Mouse (Mus musculus) hindbrain, postnatal 0 days (tissue): ENCODE results near the gene Hist1h2ak. TPM values are rescaled to one million over a fixed set of nuclear protein-coding genes. Genes with fewer than 3 reads are reported as not detected.
A peak's percentile ranks its signal among the peaks of the same experiment; 100 is the strongest.
"Not testable (repeated sequence)": the region's sequence is repeated elsewhere in the genome, so short reads cannot be mapped to it uniquely, and the experiment has no call there.

Experiments
- ATAC-seq: fragments of 200-750 bp; cut with Nextera tagmentation; 2 replicates; pipeline ENCODE4 v1.8.0; 2017; ENCODE audit warnings: mild to moderate bottlenecking, moderate TSS enrichment, moderate library complexity
- DNase-seq: peaks from one replicate; pipeline ENCODE4 v3.0.0-alpha.2; 2015; ENCODE audit warnings: low spot score
- H3K27ac ChIP-seq: fragments of 300-500 bp; sonication (generic); 2 replicates; pipeline ENCODE4 v1.5.1; 2014; ENCODE audit warnings: mild to moderate bottlenecking
- H3K27me3 ChIP-seq: fragments of 300-500 bp; sonication (generic); 2 replicates; pipeline ENCODE4 v1.6.1; 2014; ENCODE audit warnings: low read length, mixed read lengths; ENCODE audit not compliant: insufficient read depth
- H3K36me3 ChIP-seq: fragments of 300-500 bp; sonication (generic); 2 replicates; pipeline ENCODE4 v1.6.1; 2014; ENCODE audit warnings: low read length, mixed read lengths; ENCODE audit not compliant: insufficient read depth
- H3K4me1 ChIP-seq: fragments of 300-500 bp; sonication (generic); 2 replicates; pipeline ENCODE4 v1.6.1; 2014; ENCODE audit warnings: antibody characterized with exemption, low read length, mixed read lengths; ENCODE audit not compliant: insufficient read depth
- H3K4me2 ChIP-seq: fragments of 300-500 bp; sonication (generic); 2 replicates; pipeline ENCODE4 v1.6.1; 2014; ENCODE audit warnings: low read depth, mild to moderate bottlenecking, low read length, moderate library complexity, mixed read lengths
- H3K4me3 ChIP-seq: fragments of 300-500 bp; sonication (generic); 2 replicates; pipeline ENCODE4 v1.5.1; 2014; ENCODE audit warnings: low read length
- H3K9ac ChIP-seq: fragments of 300-500 bp; sonication (generic); replicated peaks from 2 replicates; pipeline ENCODE4 v1.6.1; 2014; ENCODE audit warnings: mild to moderate bottlenecking, low read length, moderate library complexity, mixed read lengths
- H3K9me3 ChIP-seq: fragments of 300-500 bp; sonication (generic); 2 replicates; pipeline ENCODE4 v1.6.1; 2016; ENCODE audit warnings: low read length, mixed read lengths
- CTCF ChIP-seq: IDR thresholded peaks from 2 replicates; pipeline ENCODE4 v1.5.1; 2016; ENCODE audit warnings: antibody characterized with exemption, control low read depth, low read depth
- WGBS: fragments of 180-500 bp; shearing (Covaris S2); extraction: QIAGEN DNeasy Blood & Tissue Kit; methylation state at CpG from one replicate; pipeline ENCODE4 v1.1.7; 2014; 5-methylcytosine and 5-hydroxymethylcytosine counted together
- polyA plus RNA-seq: library from polyadenylated mRNA; unstranded; fragments of >200 nt; fragmentation: Nextera tagmentation; extraction: Ambion mirVana; gene quantifications from 2 replicates; pipeline ENCODE4 v1.2.1, GENCODE M21; 2015
- total RNA-seq: library from RNA; depleted of rRNA; stranded (reverse); fragments of >200 nt; gene quantifications from 2 replicates; pipeline ENCODE4 v1.2.3, GENCODE M21; 2014

Gene Hist1h2ak
- total and polyA plus RNA-seq, 2 experiments from 2014 or later, result 9.9 to 429 TPM

- not testable (repeated sequence) for H3K27me3 ChIP-seq, H3K9me3 ChIP-seq, H3K4me1 ChIP-seq, H3K36me3 ChIP-seq
- H3K4me3 ChIP-seq, result peak within 1 kb of the TSS; percentile 38
- peak within 1 kb of the TSS; percentile 79 for H3K27ac ChIP-seq
- ATAC-seq (peak; percentile 95), DNase-seq (peak; percentile 97)
- H3K9ac ChIP-seq, result peak within 1 kb of the TSS; percentile 44
- under 1% methylated on average over 27 of the region's 50 CpGs for WGBS
- peak within 1 kb of the TSS; percentile 72 for H3K4me2 ChIP-seq
Measured at GRCm38 (mm10) chr13:21715864-21716539, 37.6 kb downstream of the Hist1h2ak start, which contains the start of the genes Hist1h2bl and Hist1h2ai. Gene Hist1h2bl, minus strand, starts transcription at chr13:21716143. Gene Hist1h2ai, plus strand, starts transcription at chr13:21716422.

- no peak for ATAC-seq
- H3K9me3 ChIP-seq, result no peaks in the 10 kb centered on the region
- peak overlapping the region; percentile 37; the same call in 1 of the 2 replicates for H3K9ac ChIP-seq
- H3K4me2 ChIP-seq, result peak overlapping the region; percentile 72
- H3K4me1 ChIP-seq, result peaks cover 7% of the 10 kb centered on the region; the same call in 1 of the 2 replicates
- under 1% methylated on average over 20 of the region's 22 CpGs for WGBS
- no peaks in the 10 kb centered on the region for H3K27me3 ChIP-seq
- H3K27ac ChIP-seq, result peak overlapping the region; percentile 79
- DNase-seq, result peak; percentile 19
- H3K36me3 ChIP-seq, result no peaks in the 10 kb centered on the region
- H3K4me3 ChIP-seq, result peak overlapping the region; percentile 38
- no peak for TF ChIP-seq CTCF
Measured at GRCm38 (mm10) chr13:21715131-21715863, 38.3 kb downstream of the Hist1h2ak start.

- Histone ChIP-seq H3K27ac (no peak overlapping the region), H3K4me2 (peak overlapping the region; percentile 72), H3K9ac (peak overlapping the region; percentile 37; the same call in 1 of the 2 replicates), H3K4me3 (peak overlapping the region; percentile 38), H3K9me3 (no peaks in the 10 kb centered on the region), H3K27me3 (no peaks in the 10 kb centered on the region), H3K36me3 (no peaks in the 10 kb centered on the region), H3K4me1 (peaks cover 7% of the 10 kb centered on the region; the same call in 1 of the 2 replicates)
- DNase-seq (peak; percentile 77), ATAC-seq (no peak)
- TF ChIP-seq CTCF, result peak; percentile 92
- 0% methylated on average over 7 of the region's 7 CpGs for WGBS
Measured at GRCm38 (mm10) chr13:21714725-21715124, 38.9 kb downstream of the Hist1h2ak start.

GRCm38 (mm10) chr13:21711698-21712097 lies 41.9 kb downstream of the Hist1h2ak start:
- ATAC-seq, result no peak
- Histone ChIP-seq H3K27ac (no peak overlapping the region), H3K36me3 (no peaks in the 10 kb centered on the region), H3K4me2 (peak overlapping the region; percentile 82), H3K9ac (peak overlapping the region; percentile 46; the same call in 1 of the 2 replicates), H3K9me3 (no peaks in the 10 kb centered on the region), H3K27me3 (no peaks in the 10 kb centered on the region), H3K4me1 (no peaks in the 10 kb centered on the region), H3K4me3 (peak overlapping the region; percentile 76)
- no peak for DNase-seq
- 25% methylated on average over 4 of the region's 4 CpGs for WGBS
- no peak for TF ChIP-seq CTCF

DNA sequence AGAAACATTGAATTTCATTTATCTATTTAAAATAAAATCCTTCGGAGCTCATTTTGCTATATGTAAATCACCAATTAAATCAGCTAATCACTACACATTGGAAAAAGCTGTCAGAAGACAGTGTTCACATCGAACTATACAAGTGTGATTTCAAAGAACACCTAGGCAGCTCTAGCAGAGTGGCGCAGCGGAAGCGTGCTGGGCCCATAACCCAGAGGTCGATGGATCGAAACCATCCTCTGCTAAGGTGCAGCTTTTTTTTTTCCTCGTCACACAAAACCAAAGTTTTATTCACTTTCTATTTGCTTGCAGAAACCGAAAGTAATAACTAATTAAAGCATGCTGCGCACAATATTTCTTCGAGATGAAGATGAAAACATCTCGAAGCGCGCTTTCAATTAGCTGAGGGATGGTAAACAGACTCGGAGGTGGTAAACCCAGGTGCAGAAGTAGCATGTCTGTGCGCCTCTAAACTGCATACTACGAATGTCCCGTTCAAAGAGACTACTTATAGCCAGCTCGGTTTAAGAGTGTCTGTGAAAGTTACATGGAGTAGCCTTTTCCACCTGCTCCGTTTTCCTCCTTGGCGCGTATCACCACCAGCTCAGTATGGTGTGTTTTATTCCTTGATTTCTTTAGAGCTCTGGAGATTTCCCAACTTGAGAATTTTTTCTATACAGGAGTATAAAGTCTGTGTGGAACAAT lies 42.7 kb downstream of the Hist1h2ak start:
- no peaks in the 10 kb centered on the region for H3K27me3 ChIP-seq
- ATAC-seq (peak; percentile 83), DNase-seq (peak; percentile 84)
- 2% methylated on average over 22 of the region's 22 CpGs for WGBS
- H3K9me3 ChIP-seq, result no peaks in the 10 kb centered on the region
- no peak overlapping the region for H3K27ac ChIP-seq
- H3K36me3 ChIP-seq, result no peaks in the 10 kb centered on the region
- no peak for TF ChIP-seq CTCF
- peak overlapping the region; percentile 76 for H3K4me3 ChIP-seq
- H3K4me1 ChIP-seq, result no peaks in the 10 kb centered on the region
- H3K9ac ChIP-seq, result peak overlapping the region; percentile 46
- peak overlapping the region; percentile 82 for H3K4me2 ChIP-seq

DNA sequence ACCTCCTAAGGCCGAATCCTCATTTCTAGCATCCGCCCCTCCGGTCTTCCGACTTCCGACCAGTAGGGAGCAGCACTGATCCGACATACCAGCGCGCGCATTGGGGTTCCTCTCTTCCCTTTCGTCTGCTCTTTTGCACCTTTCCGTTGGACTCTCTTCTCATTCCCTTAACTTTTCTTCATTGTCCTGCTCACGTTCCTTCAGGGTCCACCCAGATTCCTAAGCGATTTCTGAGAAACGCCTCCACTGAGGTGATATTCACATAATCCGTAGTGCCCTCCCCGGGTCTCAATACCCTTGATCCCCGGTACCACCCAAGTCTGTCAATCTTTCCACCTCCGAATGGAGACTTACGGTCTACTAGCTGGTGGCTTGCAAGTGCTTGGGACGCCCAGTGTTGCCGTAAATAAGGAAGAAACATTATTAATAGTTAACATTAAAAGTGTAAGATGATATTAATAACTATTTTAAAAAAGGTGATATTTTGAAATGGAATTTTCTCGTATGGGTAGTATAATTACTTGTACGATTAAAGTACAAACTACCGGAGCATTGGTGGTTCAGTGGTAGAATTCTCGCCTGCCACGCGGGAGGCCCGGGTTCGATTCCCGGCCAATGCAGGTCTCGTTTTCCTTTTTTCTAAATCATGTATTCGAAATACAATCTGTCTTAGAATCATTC lies 43.5 kb downstream of the Hist1h2ak start:
- H3K4me3 ChIP-seq, result peak overlapping the region; percentile 76
- no peaks in the 10 kb centered on the region for H3K27me3 ChIP-seq
- no peaks in the 10 kb centered on the region for H3K36me3 ChIP-seq
- under 1% methylated on average over 32 of the region's 32 CpGs for WGBS
- ATAC-seq, result peak; percentile 89
- H3K9ac ChIP-seq, result peak overlapping the region; percentile 63
- no peaks in the 10 kb centered on the region for H3K4me1 ChIP-seq
- peak overlapping the region; percentile 82 for H3K4me2 ChIP-seq
- H3K27ac ChIP-seq, result peak overlapping the region; percentile 86
- DNase-seq, result peak; percentile 93
- TF ChIP-seq CTCF, result peak; percentile 88
- no peaks in the 10 kb centered on the region for H3K9me3 ChIP-seq
